Mouse (Mus musculus) forebrain, embryonic 11.5 days (tissue): ENCODE measurements around the gene Trak1. TPM values are rescaled to one million over a fixed set of nuclear protein-coding genes. Genes with fewer than 3 reads are reported as not detected.

ENCODE experiments used
- ATAC-seq: fragments of 200-750 bp; cut with Nextera tagmentation; replicated peaks from 2 replicates; pipeline ENCODE4 v1.8.0; 2017; ENCODE audit warnings: moderate TSS enrichment; ENCODE audit not compliant: low FRiP score
- DNase-seq: peaks from one replicate; pipeline ENCODE4 v3.0.0-alpha.2; 2017; ENCODE audit warnings: low spot score
- H3K27ac ChIP-seq: fragments of 300-500 bp; sonication (generic); 2 replicates; pipeline ENCODE4 v1.5.1; 2014; ENCODE audit warnings: low read depth, low read length
- H3K27me3 ChIP-seq: fragments of 300-500 bp; sonication (generic); 2 replicates; pipeline ENCODE4 v1.6.1; 2014; ENCODE audit warnings: mild to moderate bottlenecking, low read length, mixed read lengths; ENCODE audit not compliant: control insufficient read depth, insufficient read depth
- H3K36me3 ChIP-seq: fragments of 300-500 bp; sonication (generic); 2 replicates; pipeline ENCODE4 v1.6.1; 2014; ENCODE audit warnings: mild to moderate bottlenecking, low read length, moderate library complexity, mixed read lengths; ENCODE audit not compliant: control insufficient read depth, insufficient read depth
- H3K4me1 ChIP-seq: fragments of 300-500 bp; sonication (generic); replicated peaks from 2 replicates; pipeline ENCODE4 v1.6.1; 2014; ENCODE audit warnings: low read length, mixed read lengths; ENCODE audit not compliant: control insufficient read depth, insufficient read depth
- H3K4me2 ChIP-seq: fragments of 300-500 bp; sonication (generic); 2 replicates; pipeline ENCODE4 v1.6.1; 2014; ENCODE audit warnings: low read depth, mild to moderate bottlenecking, low read length, moderate library complexity, mixed read lengths; ENCODE audit not compliant: severe bottlenecking
- H3K4me3 ChIP-seq: fragments of 300-500 bp; sonication (generic); 2 replicates; pipeline ENCODE4 v1.5.1; 2014; ENCODE audit warnings: low read depth, low read length
- H3K9ac ChIP-seq: fragments of 300-500 bp; sonication (generic); 2 replicates; pipeline ENCODE4 v1.6.1; 2014; ENCODE audit warnings: low read length
- H3K9me3 ChIP-seq: fragments of 300-500 bp; sonication (generic); 2 replicates; pipeline ENCODE4 v1.6.1; 2016; ENCODE audit warnings: low read length, mixed read lengths; ENCODE audit not compliant: control insufficient read depth
- whole genome bisulfite sequencing: fragments of 180-500 bp; shearing (Covaris S2); extraction: QIAGEN DNeasy Blood & Tissue Kit; methylation state at CpG from one replicate; pipeline ENCODE4 v1.1.7; 2014; 5-methylcytosine and 5-hydroxymethylcytosine counted together
- polyA plus RNA-seq: library from polyadenylated mRNA; unstranded; fragments of >200 nt; fragmentation: Nextera tagmentation; extraction: Ambion mirVana; gene quantifications from 2 replicates; pipeline ENCODE4 v1.2.1, GENCODE M21; 2014

Gene Trak1
- polyA plus RNA-seq, 1 experiment from 2014 or later = 33.5 TPM

GRCm38 (mm10) chr9:121358418-121358817, 61.1 kb downstream of the Trak1 start:
- no peaks in the 10 kb centered on the region for H3K27me3 ChIP-seq
- H3K9ac ChIP-seq = no peak overlapping the region
- ATAC-seq (no peak), DNase-seq (no peak)
- no peaks in the 10 kb centered on the region for H3K36me3 ChIP-seq
- H3K4me3 ChIP-seq = no peak overlapping the region
- 66% methylated on average over 8 of the region's 8 CpGs for WGBS
- H3K4me2 ChIP-seq = no peak overlapping the region
- H3K27ac ChIP-seq = no peak overlapping the region
- no peaks in the 10 kb centered on the region for H3K9me3 ChIP-seq
- H3K4me1 ChIP-seq = peaks cover 19% of the 10 kb centered on the region

DNA sequence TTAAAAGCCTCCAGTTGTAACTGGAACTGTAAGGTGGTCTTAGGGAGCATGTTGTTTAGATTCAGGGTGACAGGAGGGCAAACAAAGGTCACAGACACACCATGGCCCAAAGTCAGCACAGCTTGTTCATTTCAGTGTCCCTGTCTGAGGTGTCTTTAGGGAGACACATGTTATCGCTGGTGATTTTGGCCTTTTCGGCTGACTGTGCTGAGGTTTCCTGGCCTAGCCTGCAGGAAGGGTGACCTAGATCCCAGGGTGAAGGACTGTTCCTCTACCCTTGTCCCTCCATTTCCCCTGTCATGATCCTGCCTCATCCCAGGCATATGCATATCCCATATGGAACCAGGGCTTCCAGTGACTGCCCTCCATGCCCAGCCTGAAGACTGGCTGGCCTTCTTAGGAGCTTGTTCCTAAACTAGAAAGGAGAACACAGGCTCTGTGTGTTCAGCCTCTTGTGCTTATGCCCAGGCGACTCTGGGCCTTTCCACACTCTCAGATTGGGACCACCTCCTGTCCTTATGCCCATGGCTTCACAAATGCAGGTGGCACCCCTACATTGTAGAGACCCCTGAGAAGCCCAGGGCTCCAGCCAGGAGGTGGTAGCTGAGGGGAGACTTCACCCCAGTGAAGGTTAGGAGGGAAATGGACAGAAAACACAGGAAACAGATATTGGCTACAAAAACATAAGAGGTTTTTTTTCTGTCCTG, 62.1 kb downstream of the Trak1 start:
- Histone ChIP-seq H3K27ac (peak overlapping the region; percentile 66; the same call in 1 of the 2 replicates), H3K9ac (no peak overlapping the region)
- WGBS = 74% methylated on average over 3 of the region's 3 CpGs

DNA sequence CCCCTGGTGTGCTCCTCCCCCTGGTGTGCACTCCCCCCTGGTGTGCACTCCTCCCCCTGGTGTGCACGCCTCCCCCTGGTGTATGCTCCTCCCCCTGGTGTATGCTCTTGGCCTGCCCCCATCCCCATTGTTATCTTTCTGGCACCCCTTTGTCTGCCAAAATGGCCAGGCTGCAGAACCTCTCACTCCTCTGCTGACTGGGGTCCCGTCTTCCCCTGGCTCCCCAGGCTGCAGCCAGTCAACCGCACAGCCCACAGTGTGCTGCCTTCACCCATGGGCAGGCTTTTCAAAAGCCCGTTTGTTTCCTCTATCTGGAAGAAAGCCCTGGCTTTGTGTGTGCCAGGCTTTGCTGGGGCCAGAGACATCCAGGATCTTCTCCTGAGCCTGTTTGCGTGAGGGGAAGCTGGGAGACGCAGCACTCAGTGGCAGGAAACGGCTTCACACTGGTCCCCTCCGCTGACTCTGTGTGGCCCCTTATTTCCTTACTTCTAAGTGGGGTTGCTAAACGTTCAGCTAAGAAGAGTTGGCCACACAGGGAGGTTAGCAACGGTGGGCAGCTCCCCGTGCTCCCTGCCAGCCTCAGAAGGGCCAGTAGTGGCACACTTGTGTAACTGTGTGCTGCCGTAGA, 63.1 kb downstream of the Trak1 start:
- Histone ChIP-seq H3K36me3 (no peaks in the 10 kb centered on the region), H3K9ac (peak overlapping the region; percentile 21), H3K27me3 (no peaks in the 10 kb centered on the region), H3K27ac (peak overlapping the region; percentile 66), H3K4me3 (no peak overlapping the region), H3K4me1 (peaks cover 19% of the 10 kb centered on the region), H3K4me2 (peak overlapping the region; percentile 2; the same call in 1 of the 2 replicates), H3K9me3 (no peaks in the 10 kb centered on the region)
- ATAC-seq (peak; percentile 63), DNase-seq (peak; percentile 69)
- 14% methylated on average over 12 of the region's 12 CpGs for WGBS

More for the DNA sequence above, 62.1 kb downstream of the Trak1 start:
- Histone ChIP-seq H3K4me3 (no peak overlapping the region), H3K36me3 (no peaks in the 10 kb centered on the region), H3K27me3 (no peaks in the 10 kb centered on the region), H3K9me3 (no peaks in the 10 kb centered on the region), H3K4me1 (peaks cover 19% of the 10 kb centered on the region), H3K4me2 (no peak overlapping the region)
- ATAC-seq (no peak), DNase-seq (no peak)

- ATAC-seq (peak; percentile 42), DNase-seq (no peak)
- Histone ChIP-seq H3K4me1 (peaks cover 19% of the 10 kb centered on the region), H3K36me3 (no peaks in the 10 kb centered on the region), H3K9me3 (no peaks in the 10 kb centered on the region), H3K27me3 (no peaks in the 10 kb centered on the region), H3K9ac (peak overlapping the region; percentile 21), H3K27ac (peak overlapping the region; percentile 66), H3K4me2 (no peak overlapping the region), H3K4me3 (no peak overlapping the region)
- WGBS = 46% methylated on average over 9 of the region's 9 CpGs
Measured at GRCm38 (mm10) chr9:121361010-121361409, 63.7 kb downstream of the Trak1 start.

DNA sequence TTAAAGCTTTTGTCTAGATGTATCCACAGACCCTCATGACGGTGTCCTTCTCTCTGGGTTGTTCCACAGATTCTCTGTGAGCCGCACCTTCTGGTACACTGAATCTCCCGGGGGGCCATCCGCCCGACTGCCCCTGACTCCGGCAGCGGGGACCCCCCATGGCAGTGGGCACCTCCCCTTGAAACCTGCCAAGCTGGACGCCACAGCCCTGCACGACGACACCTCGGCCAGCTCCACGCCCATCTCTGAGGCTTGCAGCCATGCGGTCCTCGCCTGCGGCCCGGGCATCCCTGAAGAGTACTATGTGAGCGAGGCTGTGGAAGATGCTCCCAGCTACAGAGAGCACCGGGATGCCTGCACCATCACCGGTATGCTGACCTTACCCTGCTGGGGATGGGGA, 66.6 kb downstream of the Trak1 start:
- ATAC-seq = no peak
- WGBS = 76% methylated on average over 19 of the region's 19 CpGs
- Histone ChIP-seq H3K4me1 (peaks cover 22% of the 10 kb centered on the region), H3K36me3 (no peaks in the 10 kb centered on the region), H3K9me3 (no peaks in the 10 kb centered on the region), H3K27ac (no peak overlapping the region), H3K9ac (no peak overlapping the region), H3K4me2 (no peak overlapping the region), H3K4me3 (no peak overlapping the region), H3K27me3 (no peaks in the 10 kb centered on the region)
- no peak for DNase-seq

DNA sequence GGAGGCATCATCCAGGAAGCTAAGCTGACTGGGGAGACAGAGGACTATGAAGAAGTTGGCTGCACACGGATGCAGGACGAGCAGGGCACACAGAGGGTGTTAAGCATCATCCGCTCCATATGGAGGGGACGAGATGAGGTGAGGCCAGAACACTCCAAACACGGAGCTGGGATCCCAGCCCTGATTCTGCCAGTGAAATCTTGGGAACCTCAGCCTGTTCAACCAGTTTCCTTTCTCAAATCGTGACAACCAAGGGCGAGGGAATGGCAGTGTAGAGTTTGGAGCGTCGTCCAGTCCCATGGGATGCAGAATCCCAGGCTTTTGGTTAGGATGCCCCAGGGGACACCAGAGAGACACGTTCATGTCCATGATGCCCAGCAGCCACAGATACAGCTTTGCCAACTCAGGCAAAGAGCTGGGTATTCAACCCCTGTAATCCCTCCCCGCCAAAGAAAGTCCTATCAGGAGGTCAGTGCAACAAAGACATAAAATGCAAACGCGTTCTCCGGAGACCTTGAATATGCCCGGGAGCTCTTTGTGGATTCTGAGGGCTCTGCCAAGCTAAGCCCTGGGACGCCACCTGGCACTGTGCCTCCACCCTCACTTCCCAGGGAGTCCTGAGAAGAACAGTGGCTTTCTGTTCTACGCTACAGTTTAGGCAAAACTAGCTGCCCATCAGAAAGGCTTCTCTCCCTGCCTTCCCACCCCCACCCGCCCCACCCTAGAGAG, 69.0 kb downstream of the Trak1 start:
- no peak overlapping the region for H3K9ac ChIP-seq
- H3K4me2 ChIP-seq = no peak overlapping the region
- H3K27me3 ChIP-seq = no peaks in the 10 kb centered on the region
- no peak overlapping the region for H3K27ac ChIP-seq
- no peaks in the 10 kb centered on the region for H3K9me3 ChIP-seq
- H3K4me1 ChIP-seq = peaks cover 15% of the 10 kb centered on the region
- DNase-seq = no peak
- H3K36me3 ChIP-seq = no peaks in the 10 kb centered on the region
- ATAC-seq = no peak
- WGBS = 74% methylated on average over 18 of the region's 18 CpGs
- H3K4me3 ChIP-seq = no peak overlapping the region

DNA sequence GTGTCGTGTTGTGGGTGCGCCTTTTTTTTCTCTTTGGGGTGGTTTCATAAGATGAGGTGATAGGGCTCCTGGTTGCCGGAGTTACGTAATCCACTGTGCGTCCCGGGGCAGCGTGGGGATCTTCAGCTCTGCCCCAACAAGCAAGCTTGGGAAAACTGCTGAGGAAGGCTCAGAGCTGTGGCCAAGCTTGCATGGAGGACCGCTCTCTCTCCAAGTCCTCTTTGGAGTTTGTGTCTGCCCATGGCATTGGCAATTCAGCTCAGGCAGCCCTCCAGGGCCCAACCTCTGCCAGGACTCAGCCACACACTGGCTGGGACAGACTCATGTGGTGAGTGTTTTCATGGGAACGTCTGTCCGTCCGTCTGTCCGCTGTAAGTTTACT, 69.6 kb downstream of the Trak1 start:
- H3K4me2 ChIP-seq = no peak overlapping the region
- peaks cover 18% of the 10 kb centered on the region for H3K4me1 ChIP-seq
- 83% methylated on average over 12 of the region's 12 CpGs for WGBS
- H3K27me3 ChIP-seq = no peaks in the 10 kb centered on the region
- H3K36me3 ChIP-seq = no peaks in the 10 kb centered on the region
- H3K27ac ChIP-seq = no peak overlapping the region
- no peak for ATAC-seq
- no peak overlapping the region for H3K4me3 ChIP-seq
- no peak overlapping the region for H3K9ac ChIP-seq
- DNase-seq = no peak
- H3K9me3 ChIP-seq = no peaks in the 10 kb centered on the region

DNA sequence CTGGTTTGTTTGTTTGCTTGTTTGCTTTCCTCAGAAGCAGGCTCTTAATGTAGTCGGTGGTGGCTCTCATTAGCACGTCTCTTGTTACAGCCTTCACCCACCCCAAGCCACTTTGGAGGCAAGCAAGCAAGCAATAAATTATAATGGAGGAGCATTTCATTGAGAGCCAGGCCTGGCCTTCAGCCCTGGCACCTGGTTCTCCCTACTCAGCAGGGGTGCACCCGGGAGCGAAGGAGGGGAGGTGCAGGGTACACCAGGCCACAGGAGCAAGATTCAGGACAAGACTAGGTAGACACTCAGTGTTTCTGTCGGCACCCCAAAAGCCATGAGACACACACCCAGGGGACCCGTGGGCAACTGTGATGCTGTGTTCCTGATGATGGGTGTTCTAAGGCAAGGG, 72.3 kb downstream of the Trak1 start:
- H3K4me1 ChIP-seq = peaks cover 34% of the 10 kb centered on the region
- no peak overlapping the region for H3K4me2 ChIP-seq

More for the DNA sequence above, 72.3 kb downstream of the Trak1 start:
- Histone ChIP-seq H3K27me3 (no peaks in the 10 kb centered on the region), H3K9me3 (no peaks in the 10 kb centered on the region), H3K9ac (no peak overlapping the region), H3K4me3 (no peak overlapping the region), H3K27ac (no peak overlapping the region), H3K36me3 (no peaks in the 10 kb centered on the region)
- WGBS = 87% methylated on average over 6 of the region's 6 CpGs
- ATAC-seq (no peak), DNase-seq (no peak)
